Mouse (Mus musculus): ENCODE data around the gene Zfp385b.

- TF ChIP-seq CTCF (IDR thresholded peaks at IDR 0.05; ENCODE audit: borderline replicate concordance, insufficient read depth, low read depth, low read length): no peak
- TF ChIP-seq POLR2A (IDR thresholded peaks at IDR 0.05; ENCODE audit: borderline replicate concordance, insufficient read depth, low read length): no peak
Measured at GRCm38 (mm10) chr2:77505614-77506013, 313.8 kb downstream of the Zfp385b start.

Measured in cerebellum, adult 2 months (tissue).